Mouse (Mus musculus): ENCODE measurements around the gene Clmn. TPM values are rescaled to one million over a fixed set of nuclear protein-coding genes. Genes with fewer than 3 reads are reported as not detected.

The Clmn gene
- polyA plus RNA-seq, 1 experiment from 2014 or later, result 0.49 TPM

DNA sequence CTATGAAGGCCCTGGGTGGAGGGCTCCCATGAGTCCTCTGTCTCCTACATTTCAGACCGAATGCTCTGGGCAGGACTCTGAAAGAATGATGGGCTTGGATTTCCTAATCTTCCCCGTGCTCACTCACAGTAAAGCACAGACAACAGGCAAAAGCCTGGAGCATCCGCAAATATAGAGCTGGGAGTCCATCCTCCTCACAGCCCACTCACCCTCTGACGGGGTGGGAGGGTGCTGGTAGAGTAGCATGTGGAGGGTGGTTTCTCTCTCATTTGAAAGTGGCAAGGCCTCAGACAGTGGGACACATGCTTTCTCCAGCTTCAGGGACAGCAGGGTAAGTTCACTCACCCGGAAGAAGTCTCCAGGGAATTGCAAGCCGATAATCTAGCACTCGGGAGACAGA, 21.2 kb upstream of the Clmn start:
- Histone ChIP-seq H3K4me2 (ENCODE audit: low read depth, low read length) (no peak overlapping the region), H3K4me3 (ENCODE audit: low read length) (no peak overlapping the region), H3K9ac (ENCODE audit: low read length) (no peak overlapping the region), H3K4me1 (ENCODE audit: control insufficient read depth, insufficient read depth, low read length) (no peaks in the 10 kb centered on the region), H3K9me3 (replicated peaks; ENCODE audit: control insufficient read depth, low read length) (0 out of 2 replicates have a peak, but pooled peaks cover 3% of the 10 kb centered on the region), H3K36me3 (ENCODE audit: control insufficient read depth, insufficient read depth) (no peaks in the 10 kb centered on the region), H3K27me3 (ENCODE audit: control insufficient read depth, insufficient read depth, low read length) (no peaks in the 10 kb centered on the region), H3K27ac (ENCODE audit: low read length) (no peak overlapping the region)
- no peak for ATAC-seq (replicated peaks; ENCODE audit: extremely low read depth, insufficient read depth, low FRiP score)
- WGBS, result 75% methylated on average over 7 of the region's 7 CpGs

DNA sequence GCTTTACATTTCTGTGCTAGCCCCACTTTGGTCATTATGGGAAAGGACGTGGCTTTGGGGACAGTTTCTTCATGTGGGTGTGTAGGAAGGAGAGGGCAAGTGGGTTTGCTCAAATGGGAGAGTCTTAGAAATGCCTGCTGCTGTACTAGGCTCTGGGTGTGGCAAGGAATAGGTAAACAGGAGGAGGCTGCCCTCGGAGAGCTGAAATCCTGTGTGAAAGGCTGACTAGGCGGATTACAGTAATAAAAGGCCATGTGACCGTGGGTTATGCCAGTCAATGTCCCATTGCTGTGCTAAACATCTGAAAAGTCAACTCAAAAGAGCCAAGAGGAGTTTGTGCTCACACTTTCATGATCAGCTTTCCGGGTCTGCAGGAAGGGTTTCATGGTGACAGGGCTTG, 17.7 kb upstream of the Clmn start:
- no peaks in the 10 kb centered on the region for H3K36me3 ChIP-seq (ENCODE audit: control insufficient read depth, insufficient read depth)
- no peak for ATAC-seq (replicated peaks; ENCODE audit: extremely low read depth, insufficient read depth, low FRiP score)
- WGBS, result 65% methylated on average over 5 of the region's 5 CpGs

DNA sequence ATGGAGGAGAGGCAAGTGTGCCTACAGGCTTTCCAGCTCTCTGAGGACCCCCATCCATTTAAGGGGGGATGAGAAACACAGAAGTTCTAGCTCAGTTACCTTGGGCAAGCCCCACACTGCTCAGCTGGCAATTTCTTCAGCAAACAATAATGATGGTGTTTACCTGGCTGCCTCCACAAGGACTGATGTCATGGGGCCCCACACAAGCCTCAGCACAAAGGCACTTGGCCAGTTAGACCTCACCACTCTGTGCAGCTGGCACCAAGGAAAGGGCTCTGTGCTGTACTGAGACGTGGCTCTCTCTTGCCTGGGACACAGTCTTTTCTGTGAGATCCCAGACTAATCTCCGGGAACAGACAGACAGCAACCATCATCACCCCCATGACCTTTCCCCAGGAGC, 17.2 kb upstream of the Clmn start:
- Histone ChIP-seq H3K4me2 (ENCODE audit: low read depth, low read length) (no peak overlapping the region), H3K9me3 (replicated peaks; ENCODE audit: control insufficient read depth, low read length) (0 out of 2 replicates have a peak, but pooled peaks cover 3% of the 10 kb centered on the region), H3K9ac (ENCODE audit: low read length) (no peak overlapping the region), H3K27me3 (ENCODE audit: control insufficient read depth, insufficient read depth, low read length) (no peaks in the 10 kb centered on the region), H3K27ac (ENCODE audit: low read length) (no peak overlapping the region), H3K36me3 (ENCODE audit: control insufficient read depth, insufficient read depth) (no peaks in the 10 kb centered on the region), H3K4me1 (ENCODE audit: control insufficient read depth, insufficient read depth, low read length) (no peaks in the 10 kb centered on the region), H3K4me3 (ENCODE audit: low read length) (no peak overlapping the region)
- no peak for ATAC-seq (replicated peaks; ENCODE audit: extremely low read depth, insufficient read depth, low FRiP score)
- 51% methylated on average over 2 of the region's 2 CpGs for WGBS

More for the DNA sequence above, 17.7 kb upstream of the Clmn start:
- H3K4me3 ChIP-seq (ENCODE audit: low read length), result no peak overlapping the region
- H3K9ac ChIP-seq (ENCODE audit: low read length), result no peak overlapping the region
- no peak overlapping the region for H3K4me2 ChIP-seq (ENCODE audit: low read depth, low read length)
- no peak overlapping the region for H3K27ac ChIP-seq (ENCODE audit: low read length)
- no peaks in the 10 kb centered on the region for H3K27me3 ChIP-seq (ENCODE audit: control insufficient read depth, insufficient read depth, low read length)
- H3K4me1 ChIP-seq (ENCODE audit: control insufficient read depth, insufficient read depth, low read length), result no peaks in the 10 kb centered on the region
- H3K9me3 ChIP-seq (replicated peaks; ENCODE audit: control insufficient read depth, low read length), result 0 out of 2 replicates have a peak, but pooled peaks cover 3% of the 10 kb centered on the region

- Histone ChIP-seq H3K4me1 (ENCODE audit: control insufficient read depth, insufficient read depth, low read length) (no peaks in the 10 kb centered on the region), H3K36me3 (ENCODE audit: control insufficient read depth, insufficient read depth) (no peaks in the 10 kb centered on the region), H3K9me3 (replicated peaks; ENCODE audit: control insufficient read depth, low read length) (0 out of 2 replicates have a peak, but pooled peaks cover 3% of the 10 kb centered on the region), H3K27ac (ENCODE audit: low read length) (no peak overlapping the region), H3K4me2 (ENCODE audit: low read depth, low read length) (no peak overlapping the region), H3K9ac (ENCODE audit: low read length) (no peak overlapping the region), H3K27me3 (ENCODE audit: control insufficient read depth, insufficient read depth, low read length) (no peaks in the 10 kb centered on the region), H3K4me3 (ENCODE audit: low read length) (no peak overlapping the region)
- 74% methylated on average over 4 of the region's 4 CpGs for WGBS
- no peak for ATAC-seq (replicated peaks; ENCODE audit: extremely low read depth, insufficient read depth, low FRiP score)
Observed at GRCm38 (mm10) chr12:104881518-104882060, 16.7 kb upstream of the Clmn start.

DNA sequence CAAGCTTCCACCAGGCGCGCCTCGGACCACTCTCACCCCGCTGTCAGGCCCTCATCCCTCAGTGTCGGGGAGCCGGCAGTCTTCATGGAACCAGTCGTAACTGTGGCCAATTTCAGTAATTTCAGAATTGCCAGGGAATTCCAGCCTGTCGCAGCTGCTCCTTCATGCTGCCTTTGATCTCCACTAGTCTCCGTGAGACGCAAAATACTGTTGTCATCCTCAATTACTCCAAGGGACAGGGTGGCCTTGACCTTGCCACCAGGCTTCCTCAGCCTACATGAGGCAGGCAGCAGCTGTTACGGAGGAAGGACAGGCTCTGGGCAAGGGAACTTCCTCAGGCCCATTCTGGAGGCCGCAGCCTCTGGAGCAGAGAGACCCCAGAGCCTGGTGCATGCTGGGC, 15.5 kb upstream of the Clmn start:
- H3K4me3 ChIP-seq (ENCODE audit: low read length), result no peak overlapping the region
- no peaks in the 10 kb centered on the region for H3K4me1 ChIP-seq (ENCODE audit: control insufficient read depth, insufficient read depth, low read length)
- WGBS, result 84% methylated on average over 12 of the region's 12 CpGs
- H3K27ac ChIP-seq (ENCODE audit: low read length), result no peak overlapping the region
- H3K4me2 ChIP-seq (ENCODE audit: low read depth, low read length), result no peak overlapping the region
- H3K9ac ChIP-seq (ENCODE audit: low read length), result no peak overlapping the region
- no peaks in the 10 kb centered on the region for H3K27me3 ChIP-seq (ENCODE audit: control insufficient read depth, insufficient read depth, low read length)
- H3K9me3 ChIP-seq (replicated peaks; ENCODE audit: control insufficient read depth, low read length), result 0 out of 2 replicates have a peak, but pooled peaks cover 3% of the 10 kb centered on the region
- no peak for ATAC-seq (replicated peaks; ENCODE audit: extremely low read depth, insufficient read depth, low FRiP score)
- H3K36me3 ChIP-seq (ENCODE audit: control insufficient read depth, insufficient read depth), result no peaks in the 10 kb centered on the region

DNA sequence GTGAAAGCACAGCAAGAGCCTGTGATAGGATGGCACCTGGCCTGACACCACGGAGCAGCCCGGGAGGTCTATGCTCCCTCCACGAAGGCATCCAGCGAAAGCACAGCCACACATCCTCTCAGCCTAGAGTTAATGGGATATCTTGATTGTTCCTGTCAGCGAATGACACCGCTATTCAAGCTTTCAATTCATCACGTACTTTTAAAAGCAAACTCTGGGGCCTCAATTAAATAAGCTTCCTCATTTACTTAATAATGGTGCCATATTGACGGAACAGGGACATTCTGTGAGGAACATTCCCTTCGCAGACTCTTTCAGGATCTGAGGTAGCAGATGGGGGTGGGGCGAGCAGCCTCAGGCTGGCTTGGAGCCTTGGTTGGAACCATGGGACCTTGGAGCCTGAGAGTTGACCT, 14.7 kb upstream of the Clmn start:
- H3K27me3 ChIP-seq (ENCODE audit: control insufficient read depth, insufficient read depth, low read length), result no peaks in the 10 kb centered on the region
- H3K9ac ChIP-seq (ENCODE audit: low read length), result no peak overlapping the region
- H3K9me3 ChIP-seq (replicated peaks; ENCODE audit: control insufficient read depth, low read length), result 0 out of 2 replicates have a peak, but pooled peaks cover 3% of the 10 kb centered on the region
- H3K4me1 ChIP-seq (ENCODE audit: control insufficient read depth, insufficient read depth, low read length), result no peaks in the 10 kb centered on the region
- H3K4me3 ChIP-seq (ENCODE audit: low read length), result no peak overlapping the region
- 64% methylated on average over 10 of the region's 10 CpGs for WGBS
- H3K27ac ChIP-seq (ENCODE audit: low read length), result no peak overlapping the region
- ATAC-seq (replicated peaks; ENCODE audit: extremely low read depth, insufficient read depth, low FRiP score), result no peak
- no peak overlapping the region for H3K4me2 ChIP-seq (ENCODE audit: low read depth, low read length)
- H3K36me3 ChIP-seq (ENCODE audit: control insufficient read depth, insufficient read depth), result no peaks in the 10 kb centered on the region

DNA sequence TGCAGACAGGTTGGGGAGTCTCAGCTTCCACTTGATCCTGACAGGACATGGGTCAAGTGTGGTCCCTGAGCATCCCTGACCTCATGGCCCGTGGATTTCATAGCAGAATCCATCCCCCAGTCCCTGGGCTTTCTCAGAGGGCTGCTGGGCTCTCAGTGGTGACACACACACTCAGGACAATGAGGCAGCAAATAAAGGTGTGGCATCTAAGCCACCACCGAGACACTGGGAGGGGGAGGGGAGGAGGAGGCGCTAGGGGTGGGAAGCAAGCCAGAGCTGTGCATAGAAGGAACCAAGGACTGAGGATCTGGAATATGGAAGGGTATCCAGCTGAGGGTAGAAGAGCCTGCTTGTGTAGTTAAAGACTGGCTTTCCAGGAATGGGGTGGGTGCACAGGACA, 11.2 kb upstream of the Clmn start:
- Histone ChIP-seq H3K4me3 (ENCODE audit: low read length) (no peak overlapping the region), H3K4me1 (ENCODE audit: control insufficient read depth, insufficient read depth, low read length) (no peaks in the 10 kb centered on the region), H3K36me3 (ENCODE audit: control insufficient read depth, insufficient read depth) (no peaks in the 10 kb centered on the region), H3K27me3 (ENCODE audit: control insufficient read depth, insufficient read depth, low read length) (no peaks in the 10 kb centered on the region), H3K4me2 (ENCODE audit: low read depth, low read length) (no peak overlapping the region), H3K9ac (ENCODE audit: low read length) (no peak overlapping the region), H3K27ac (ENCODE audit: low read length) (no peak overlapping the region), H3K9me3 (replicated peaks; ENCODE audit: control insufficient read depth, low read length) (no peaks in the 10 kb centered on the region)
- no peak for ATAC-seq (replicated peaks; ENCODE audit: extremely low read depth, insufficient read depth, low FRiP score)
- 57% methylated on average over 3 of the region's 3 CpGs for WGBS

DNA sequence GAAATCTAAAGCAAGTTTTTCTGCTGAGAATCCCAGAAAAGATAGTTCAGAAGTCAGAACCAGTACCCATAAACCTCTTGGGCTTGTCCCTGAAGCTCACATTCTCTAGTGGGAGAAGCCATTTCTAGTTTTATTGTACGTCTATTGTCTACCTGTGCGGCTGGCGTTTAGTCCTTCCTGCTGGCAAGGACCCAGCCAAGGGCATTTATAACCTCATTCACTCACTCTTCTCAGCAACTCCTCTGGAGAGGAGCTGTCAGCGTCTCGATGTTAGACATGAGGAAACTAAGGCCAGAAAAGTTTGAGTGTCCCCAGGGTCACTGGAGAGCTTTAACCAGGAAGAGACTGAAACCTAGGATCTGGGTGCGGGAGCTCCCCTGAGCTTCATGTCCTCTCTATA, 7.1 kb upstream of the Clmn start:
- Histone ChIP-seq H3K27me3 (ENCODE audit: control insufficient read depth, insufficient read depth, low read length) (no peaks in the 10 kb centered on the region), H3K9me3 (replicated peaks; ENCODE audit: control insufficient read depth, low read length) (no peaks in the 10 kb centered on the region), H3K9ac (ENCODE audit: low read length) (no peak overlapping the region), H3K36me3 (ENCODE audit: control insufficient read depth, insufficient read depth) (no peaks in the 10 kb centered on the region), H3K27ac (ENCODE audit: low read length) (no peak overlapping the region), H3K4me3 (ENCODE audit: low read length) (no peak overlapping the region), H3K4me1 (ENCODE audit: control insufficient read depth, insufficient read depth, low read length) (no peaks in the 10 kb centered on the region), H3K4me2 (ENCODE audit: low read depth, low read length) (no peak overlapping the region)
- ATAC-seq (replicated peaks; ENCODE audit: extremely low read depth, insufficient read depth, low FRiP score), result no peak
- WGBS, result 78% methylated on average over 6 of the region's 6 CpGs

GRCm38 (mm10) chr12:104869737-104870136, 4.9 kb upstream of the Clmn start:
- Histone ChIP-seq H3K9me3 (replicated peaks; ENCODE audit: control insufficient read depth, low read length) (no peaks in the 10 kb centered on the region), H3K36me3 (ENCODE audit: control insufficient read depth, insufficient read depth) (no peaks in the 10 kb centered on the region), H3K4me3 (ENCODE audit: low read length) (no peak overlapping the region), H3K4me1 (ENCODE audit: control insufficient read depth, insufficient read depth, low read length) (0 out of 2 replicates have a peak, but pooled peaks cover 3% of the 10 kb centered on the region), H3K27me3 (ENCODE audit: control insufficient read depth, insufficient read depth, low read length) (no peaks in the 10 kb centered on the region), H3K4me2 (ENCODE audit: low read depth, low read length) (no peak overlapping the region), H3K27ac (ENCODE audit: low read length) (no peak overlapping the region), H3K9ac (ENCODE audit: low read length) (no peak overlapping the region)
- ATAC-seq (replicated peaks; ENCODE audit: extremely low read depth, insufficient read depth, low FRiP score), result no peak
- WGBS, result 82% methylated on average over 3 of the region's 3 CpGs
